Mouse (Mus musculus) E14TG2a.4 (cell line): ENCODE data around the gene Bcl6b.

ENCODE experiments used
- CTCF ChIP-seq: conservative IDR thresholded peaks from 2 replicates; pipeline ENCODE4 v1.5.1; 2014; ENCODE audit warnings: low read length
- NANOG ChIP-seq: IDR thresholded peaks from 2 replicates; pipeline ENCODE4 v1.6.1; 2014; ENCODE audit warnings: borderline replicate concordance, low read length, mixed read lengths
- POU5F1 ChIP-seq: IDR thresholded peaks from 2 replicates; pipeline ENCODE4 v1.6.1; 2014; ENCODE audit warnings: low read length, borderline replicate concordance

DNA sequence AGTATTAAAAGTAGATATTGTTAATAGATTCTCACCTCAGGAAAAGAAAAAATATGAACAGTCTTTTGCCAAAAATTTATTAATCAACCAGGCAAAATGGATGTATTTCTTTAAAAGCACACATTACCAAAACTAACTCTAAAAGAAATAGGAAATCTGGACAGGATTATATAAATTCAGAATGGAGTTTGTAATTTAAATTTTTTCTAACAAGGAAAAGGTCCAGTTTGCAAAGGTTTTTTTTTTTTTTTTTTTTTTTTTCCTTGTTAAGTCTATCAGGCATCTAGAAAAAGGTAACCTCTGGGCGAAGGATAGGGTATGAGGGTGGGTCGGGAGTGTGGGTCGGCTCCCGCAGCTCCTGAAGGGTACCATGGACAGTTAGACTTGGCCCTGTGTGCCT, 49.1 kb downstream of the Bcl6b start:
- no peak for TF ChIP-seq CTCF
- no peak for TF ChIP-seq NANOG
- TF ChIP-seq POU5F1: no peak
